8 mouse cellular contexts compared by ENCODE assay signal in genomic region chr9:46353992-46354391, GRCm38 (mm10). TPM values are rescaled to one million over a fixed set of nuclear protein-coding genes. Genes with fewer than 3 reads are reported as not detected.
DNase-seq lines count a peak whose midpoint lies in the region; ATAC-seq lines count a peak whose summit lies in the region.

No protein-coding gene starts in this region.

- H3K36me3 ChIP-seq in heart, embryonic 12.5 days = no peaks in the 10 kb centered on the region

- H3K4me1 ChIP-seq in heart, embryonic 12.5 days (replicated peaks) = peaks cover 14% of the 10 kb centered on the region; the same call in 1 of the 2 replicates

- ATAC-seq in CD4-positive, CD25-positive, alpha-beta regulatory T cell, adult 4 months = no peak
- peak; percentile 45 for ATAC-seq in heart, embryonic 12.5 days (ENCODE audit: insufficient number of reproducible peaks, low FRiP score)

- 3% methylated on average over 3 of the region's 3 CpGs for WGBS in heart, embryonic 12.5 days

- no peak overlapping the region for H3K9ac ChIP-seq in heart, embryonic 12.5 days

- DNase-seq in CD4-positive, CD25-positive, alpha-beta regulatory T cell, adult 2 months (ENCODE audit: low read depth, low spot score) = peak; percentile 67
- DNase-seq in MN1 (ENCODE audit: low spot score) = peak; percentile 76
- DNase-seq in cerebellum, postnatal 36 days = peak; percentile 62 to 81
- DNase-seq in kidney, postnatal 14 days = peak; percentile 65
- peak; percentile 63 for DNase-seq in lung, postnatal 14 days
- peak; percentile 69 to 76 for DNase-seq in right cerebral cortex, postnatal 10 days (ENCODE audit: low spot score in 2 of 2)

- H3K27me3 ChIP-seq in heart, embryonic 12.5 days (replicated peaks) = peaks cover 43% of the 10 kb centered on the region

- H3K4me2 ChIP-seq in heart, embryonic 12.5 days = no peak overlapping the region

- H3K27ac ChIP-seq in heart, embryonic 12.5 days (ENCODE audit: poor library complexity, severe bottlenecking) = no peak overlapping the region

- H3K9me3 ChIP-seq in heart, embryonic 12.5 days (replicated peaks) = no peaks in the 10 kb centered on the region

- no peak overlapping the region for H3K4me3 ChIP-seq in heart, embryonic 12.5 days

RNA-seq across cellular contexts. Expression of gene 4931429L15Rik, which starts 34.2 kb away (rescaled TPM):
- polyA plus RNA-seq in CD4-positive, CD25-positive, alpha-beta regulatory T cell, adult 4 months (2017; shearing (Covaris generic)) = not detected
- polyA plus RNA-seq in heart, embryonic 12.5 days (2016; fragmentation: Nextera tagmentation; extraction: Ambion mirVana) = not detected in 2 replicates
